Mouse (Mus musculus) layer of hippocampus, postnatal 25 days (tissue): ENCODE measurements around the gene Crls1. TPM values are rescaled to one million over a fixed set of nuclear protein-coding genes. Genes with fewer than 3 reads are reported as not detected.
A peak's percentile ranks its signal among the peaks of the same experiment; 100 is the strongest.

Source experiments
- DNase-seq, 2 experiments: peaks; one replicate each; pipeline ENCODE4 v3.0.0; 2022; ENCODE audit warnings: mixed read lengths in 2 of 2, low spot score in 1 of 2; ENCODE audit errors: extremely low spot score in 1 of 2
- total RNA-seq, 2 experiments: library from RNA; stranded (reverse); gene quantifications; 2 replicates each; pipeline ENCODE4 v1.2.3; 2021

The Crls1 gene
- total RNA-seq = 10 to 100 TPM; 42.1 to 42.9 TPM

DNA sequence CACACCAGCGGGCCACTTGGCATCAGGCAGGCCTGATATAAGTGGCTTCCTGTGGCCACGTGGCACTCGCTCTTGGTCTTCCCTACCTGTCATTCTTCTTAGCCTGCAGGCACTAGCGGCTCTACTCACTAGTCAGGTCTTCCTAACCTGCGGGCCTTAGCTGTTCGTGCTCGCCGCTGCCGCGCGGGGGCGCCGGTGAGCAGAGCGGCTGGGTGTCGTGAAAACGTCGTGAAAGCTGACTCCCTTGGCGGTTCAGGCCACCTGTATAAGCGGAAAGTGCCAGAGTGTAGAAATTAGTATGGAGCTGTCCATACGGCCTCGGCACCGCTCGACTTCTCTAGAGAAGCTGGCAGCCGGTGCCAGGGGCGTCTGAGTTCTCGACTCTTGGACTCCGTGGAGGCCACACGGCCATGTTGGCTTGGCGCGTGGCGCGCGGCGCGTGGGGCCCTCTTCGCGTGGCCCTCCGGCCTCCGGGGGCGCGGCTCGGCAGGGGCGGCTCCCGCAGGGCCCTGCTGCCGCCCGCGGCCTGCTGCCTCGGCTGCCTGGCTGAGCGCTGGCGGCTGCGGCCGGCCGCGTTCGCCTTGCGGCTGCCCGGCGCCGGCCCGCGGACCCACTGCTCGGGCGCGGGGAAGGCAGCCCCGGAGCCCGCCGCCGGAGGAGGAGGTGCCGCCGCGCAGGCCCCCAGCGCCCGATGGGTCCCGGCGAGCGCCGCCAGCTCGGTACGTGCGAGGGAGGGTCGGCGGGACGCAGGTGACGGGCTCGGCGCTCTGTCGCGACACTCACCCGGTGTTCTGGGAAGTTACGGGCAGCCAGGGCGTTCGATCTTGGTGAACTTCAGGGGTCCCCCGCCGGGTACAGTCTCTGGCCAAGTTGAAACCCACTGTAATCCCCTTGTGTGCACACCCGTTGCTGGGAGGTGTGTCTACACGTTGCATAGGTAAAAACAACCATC, at the start of gene Crls1:
Gene Crls1, plus strand, starts transcription at position 260 of the 952 bp plus-strand sequence.
- DNase-seq = peak; percentile 99 to 100

GRCm38 (mm10) chr2:132802976-132803375, 43.5 kb upstream of the Crls1 start:
- no peak for DNase-seq

- DNase-seq = peak; percentile 74 to 76
Observed at GRCm38 (mm10) chr2:132815608-132816314, 30.7 kb upstream of the Crls1 start, which contains the start of the genes Trmt6 and Mcm8. Gene Trmt6 (minus strand): TSS chr2:132816055. Gene Mcm8 (plus strand): TSS chr2:132816141.

GRCm38 (mm10) chr2:132841071-132841470, 5.4 kb upstream of the Crls1 start:
- DNase-seq = no peak

GRCm38 (mm10) chr2:132847581-132847980, 1.1 kb downstream of the Crls1 start:
- no peak for DNase-seq

- no peak for DNase-seq
Observed at GRCm38 (mm10) chr2:132848361-132848760, 1.9 kb downstream of the Crls1 start.

GRCm38 (mm10) chr2:132849141-132849540, 2.7 kb downstream of the Crls1 start:
- peak in 1 of 2 experiments; percentile 10 for DNase-seq

DNA sequence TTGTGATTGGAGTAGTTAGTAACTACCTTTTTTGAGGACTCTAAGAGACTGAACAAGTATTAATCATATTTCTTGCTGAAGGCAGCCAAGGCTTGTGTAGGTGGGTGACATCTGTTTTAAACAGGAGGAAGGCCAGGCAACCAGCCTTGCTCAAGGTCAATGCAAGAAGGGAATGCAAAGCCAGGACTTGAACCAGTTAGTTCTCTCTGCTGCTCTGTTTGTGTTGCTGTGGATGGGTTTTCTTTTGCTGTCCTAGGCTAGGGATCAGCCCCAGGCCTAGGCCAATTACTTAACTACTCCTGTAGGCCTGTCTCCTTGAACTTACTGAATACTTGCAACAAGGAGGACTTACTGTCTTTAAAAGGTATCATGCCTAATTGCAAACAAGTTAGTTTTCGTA, 6.6 kb downstream of the Crls1 start:
- DNase-seq = no peak

DNA sequence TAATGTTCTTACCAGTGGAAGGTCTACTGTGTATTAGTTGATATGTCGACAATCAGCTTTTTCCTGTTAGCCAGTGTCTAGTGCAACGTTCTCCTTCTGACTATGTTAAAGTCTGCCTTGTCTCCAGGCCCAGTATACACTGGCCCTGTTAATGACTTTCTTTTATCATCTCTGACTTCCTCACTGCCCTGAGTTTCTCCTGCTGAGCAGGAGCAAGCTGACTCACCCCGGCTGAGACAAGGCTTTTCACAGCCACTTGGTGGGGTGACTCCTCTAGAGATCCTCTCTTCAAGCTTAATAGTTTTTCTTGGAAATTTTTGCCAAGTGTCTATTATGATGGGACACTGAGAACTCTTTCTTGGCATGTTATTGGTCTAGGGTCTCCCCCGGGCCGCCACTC, 9.9 kb downstream of the Crls1 start:
- no peak for DNase-seq

GRCm38 (mm10) chr2:132860435-132860834, 14.0 kb downstream of the Crls1 start:
- no peak for DNase-seq

GRCm38 (mm10) chr2:132861456-132861855, 15.0 kb downstream of the Crls1 start:
- DNase-seq = no peak

GRCm38 (mm10) chr2:132863325-132863724, 16.9 kb downstream of the Crls1 start:
- DNase-seq = no peak

DNA sequence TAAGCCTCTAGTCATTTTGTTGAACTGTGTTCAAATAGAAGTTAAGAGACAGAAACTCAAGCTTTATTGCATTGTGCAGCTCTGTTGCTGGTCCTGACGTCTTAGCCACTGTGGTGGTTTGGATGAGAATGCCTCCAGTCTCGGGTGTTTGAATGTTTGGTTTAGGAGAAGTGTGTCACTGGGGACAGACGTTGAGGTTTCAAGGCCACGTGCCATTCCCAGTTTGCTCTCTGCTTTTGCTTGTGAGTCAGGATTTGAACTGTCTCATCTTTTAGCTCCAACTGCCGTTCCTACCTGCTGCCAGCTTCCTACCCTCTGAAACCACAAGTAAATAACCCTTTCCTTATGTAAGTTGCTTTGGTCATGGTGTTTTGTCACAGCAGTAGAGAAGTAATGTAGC, 21.1 kb downstream of the Crls1 start:
- no peak for DNase-seq

DNA sequence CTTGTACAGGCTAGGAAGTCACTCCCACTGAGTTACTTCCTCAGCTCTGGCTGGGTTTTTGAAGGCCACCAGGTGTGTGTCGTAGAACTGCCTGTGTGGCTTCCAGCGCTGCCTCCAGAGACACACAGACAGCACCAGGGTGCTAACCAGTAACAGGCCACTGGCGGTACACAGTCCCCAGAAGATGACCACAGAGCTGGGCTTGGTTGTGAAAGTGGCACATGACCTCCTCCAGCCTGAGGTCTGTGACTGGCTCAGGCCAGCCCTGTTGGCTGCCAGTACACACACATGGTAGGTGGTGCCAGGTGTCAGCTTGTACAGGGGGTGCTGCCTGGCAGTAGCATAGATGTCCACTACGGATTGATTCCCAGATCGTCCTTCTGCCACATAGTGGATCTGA, 23.2 kb downstream of the Crls1 start:
- no peak for DNase-seq

DNA sequence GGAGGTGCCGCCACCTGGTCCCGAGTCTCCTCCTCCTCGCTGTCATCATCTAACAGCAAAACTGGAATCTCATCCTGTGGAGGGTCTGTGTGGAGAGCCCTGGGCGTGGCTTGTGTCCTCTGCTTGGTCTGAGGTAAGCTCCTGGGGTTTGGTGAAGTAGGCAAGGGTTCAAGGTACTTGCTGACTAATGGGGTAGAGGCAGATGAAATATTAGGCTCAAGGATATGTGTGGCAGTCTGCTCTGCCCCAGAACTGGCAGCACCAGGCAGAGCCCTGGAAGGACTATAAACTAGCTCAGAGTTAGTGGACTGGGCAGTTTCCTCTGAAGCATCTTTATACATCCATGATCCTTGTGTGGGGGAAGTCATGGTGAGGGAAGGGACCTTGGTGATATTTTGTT, 23.8 kb downstream of the Crls1 start:
- no peak for DNase-seq

- no peak for DNase-seq
Observed at GRCm38 (mm10) chr2:132871663-132872062, 25.2 kb downstream of the Crls1 start.

GRCm38 (mm10) chr2:132873657-132874326, 27.3 kb downstream of the Crls1 start:
- no peak for DNase-seq

- no peak for DNase-seq
Observed at GRCm38 (mm10) chr2:132876991-132877390, 30.5 kb downstream of the Crls1 start.

- DNase-seq = peak; percentile 26 to 27
Observed at GRCm38 (mm10) chr2:132879261-132880044, 33.0 kb downstream of the Crls1 start.
